Mouse (Mus musculus): ENCODE data around the gene Ggct.
"Not testable (repeated sequence)": the region's sequence is repeated elsewhere in the genome, so short reads cannot be mapped to it uniquely, and the experiment has no call there.

Ggct gene

DNA sequence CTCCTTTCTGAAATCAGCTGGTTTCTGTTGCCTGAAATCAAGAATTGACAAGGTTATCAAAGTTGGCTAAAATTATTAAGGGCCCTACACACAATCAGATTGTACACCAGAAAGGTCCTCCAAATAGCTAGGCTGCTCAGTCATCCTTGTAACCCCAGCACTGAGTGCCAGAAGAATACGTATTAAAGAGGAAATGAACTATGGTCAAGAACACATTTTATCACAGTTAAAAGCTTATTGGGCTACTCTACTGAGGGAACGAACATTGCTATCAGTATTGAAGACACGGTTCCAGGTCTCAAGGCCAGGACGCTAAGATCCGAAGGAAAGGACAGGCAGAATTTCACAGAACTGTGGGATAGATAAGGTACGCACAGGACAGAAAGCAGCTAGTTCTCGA lies 609 bp downstream of the Ggct start:
- DNase-seq: no peak

DNA sequence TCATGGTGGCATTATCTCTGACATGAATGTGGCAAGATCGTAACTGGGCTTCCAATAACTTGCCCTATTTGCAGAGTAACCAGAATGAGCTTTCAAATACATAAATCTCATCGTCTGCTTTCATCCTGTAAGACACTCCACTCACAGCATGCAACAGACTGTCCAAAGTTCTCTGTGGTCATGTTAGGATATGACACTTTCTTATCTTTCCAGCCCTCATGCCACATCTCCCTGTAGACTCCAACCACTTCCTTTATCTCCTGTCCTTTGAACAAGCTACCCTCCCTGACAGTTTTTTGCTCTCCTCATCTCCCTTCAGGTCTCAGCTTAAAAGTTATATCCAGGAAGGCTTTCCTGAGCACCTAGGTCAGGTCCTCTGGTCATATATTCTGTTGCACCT lies 1.6 kb downstream of the Ggct start:
- no peak for DNase-seq

DNA sequence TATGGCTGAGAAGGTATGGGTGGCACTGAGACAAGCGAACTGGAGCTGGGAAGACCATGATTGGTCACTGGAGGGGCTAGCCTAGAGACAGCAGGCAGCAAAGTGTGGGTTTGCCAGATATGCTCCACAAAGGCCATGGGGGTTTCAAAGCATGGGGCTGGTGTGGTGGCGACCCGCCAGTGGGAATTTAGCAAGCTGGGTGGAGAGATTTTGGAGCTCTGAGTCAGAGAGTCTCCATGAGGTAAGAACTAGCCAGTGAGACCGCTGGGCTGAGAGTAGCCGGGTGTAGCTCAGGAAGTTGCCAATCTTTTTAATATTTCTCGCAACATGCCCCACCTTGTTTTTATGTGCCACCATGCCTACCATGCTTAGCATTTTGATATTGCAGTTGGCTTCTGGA lies 4.6 kb downstream of the Ggct start:
- DNase-seq: no peak

DNA sequence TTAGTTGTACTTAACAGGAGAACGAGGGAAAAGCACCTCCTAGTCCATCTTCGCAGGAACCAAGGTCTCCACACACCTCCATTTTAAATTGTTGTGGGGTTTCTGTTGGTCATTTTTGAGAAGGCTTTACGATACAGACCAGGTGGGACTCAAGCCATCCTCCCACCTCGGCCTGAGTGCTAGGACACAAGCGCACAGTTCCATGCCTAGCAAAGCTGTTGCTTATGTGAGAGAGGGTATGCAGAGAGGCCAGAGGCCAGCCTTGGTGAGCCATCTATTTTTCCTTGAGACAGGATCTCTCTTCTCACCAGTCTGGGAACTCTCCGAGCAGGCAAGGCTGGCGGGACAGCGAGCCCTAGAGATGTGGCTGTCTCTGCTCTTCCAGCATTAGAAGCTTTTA lies 8.7 kb downstream of the Ggct start:
- DNase-seq: no peak

DNA sequence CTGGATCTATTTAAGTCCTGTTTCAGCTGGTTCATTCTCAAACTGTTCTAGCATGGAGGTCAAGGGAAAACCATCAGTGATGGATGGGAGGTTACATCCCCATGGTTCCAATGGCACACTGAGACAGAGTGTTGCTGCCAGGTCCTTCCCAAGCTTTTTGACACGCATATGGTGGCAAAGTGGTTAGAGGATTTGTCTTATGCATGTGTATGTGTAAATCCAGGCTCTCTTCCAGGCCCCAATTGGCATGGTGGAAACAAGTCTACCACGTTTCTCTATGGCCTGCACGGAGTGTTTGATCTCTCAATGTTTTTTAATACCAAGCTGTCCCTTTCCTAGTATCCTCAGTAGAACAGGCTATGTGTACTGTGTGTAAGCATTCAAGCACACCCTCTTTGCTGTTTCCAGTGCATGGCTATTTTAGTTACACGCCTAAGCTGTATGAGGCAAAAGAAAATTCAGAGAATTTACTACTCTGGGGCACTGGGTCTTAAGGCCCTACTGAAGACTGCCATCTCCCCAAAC lies 9.2 kb downstream of the Ggct start:
- DNase-seq: no peak

DNA sequence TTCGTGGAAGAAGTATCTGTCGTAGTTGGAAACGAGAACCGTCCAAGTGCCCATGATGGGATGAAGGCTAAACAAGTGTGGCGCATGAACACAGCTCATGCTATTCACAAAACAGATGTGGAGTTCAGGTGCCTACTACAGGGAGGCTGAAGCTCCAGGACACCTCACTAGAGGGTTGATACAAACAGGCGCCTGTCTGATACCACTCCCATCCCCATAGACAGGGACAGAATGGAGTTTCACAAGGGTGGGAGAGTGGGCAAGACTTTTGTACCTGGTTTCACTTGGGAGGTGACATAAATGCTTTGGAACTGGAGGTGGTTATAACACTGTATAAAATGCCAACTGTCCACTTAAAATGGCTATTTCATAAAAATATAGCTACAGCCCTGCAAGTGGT lies 13.3 kb downstream of the Ggct start:
- DNase-seq: no peak

DNA sequence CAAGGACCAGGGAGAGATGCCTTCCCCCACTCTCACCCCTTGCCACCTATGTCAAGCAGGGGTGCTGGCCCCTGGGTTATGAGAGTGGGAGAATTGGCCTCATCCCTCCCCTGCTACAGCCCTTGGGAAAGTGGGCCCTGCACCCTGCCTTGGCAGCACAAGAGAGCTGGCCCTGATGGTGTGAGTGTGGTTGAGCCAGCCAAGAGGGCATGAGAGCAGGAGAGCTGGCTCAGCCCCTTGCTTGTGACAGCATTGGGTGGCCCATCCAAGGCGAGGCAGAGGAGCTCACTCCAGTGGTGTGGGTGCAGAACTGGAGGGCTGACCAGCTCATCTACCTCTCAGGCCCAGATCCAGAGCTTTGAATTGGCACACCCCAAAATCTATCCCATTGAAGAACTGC lies 17.1 kb downstream of the Ggct start:
- no peak for DNase-seq

DNA sequence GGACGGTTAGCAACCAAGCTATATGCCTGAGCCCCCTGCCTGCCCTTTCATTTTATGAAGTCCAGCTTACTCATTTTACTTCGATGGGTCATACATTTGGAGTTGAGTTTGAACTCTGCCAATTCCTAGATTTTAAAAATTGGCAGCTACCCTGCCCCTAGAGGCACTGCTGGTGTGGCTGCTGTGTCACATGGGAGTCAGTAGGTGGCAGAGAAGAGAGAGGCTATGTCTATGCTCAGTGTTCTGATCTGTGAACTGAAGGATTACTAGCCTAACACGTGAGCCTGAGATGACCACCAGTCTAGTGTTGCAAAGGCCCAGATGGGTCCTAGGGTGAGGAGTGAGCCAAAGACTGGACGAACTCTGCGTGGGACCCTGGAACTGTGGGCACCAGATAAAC lies 18.2 kb downstream of the Ggct start:
- DNase-seq: peak; percentile 39 to 46

DNA sequence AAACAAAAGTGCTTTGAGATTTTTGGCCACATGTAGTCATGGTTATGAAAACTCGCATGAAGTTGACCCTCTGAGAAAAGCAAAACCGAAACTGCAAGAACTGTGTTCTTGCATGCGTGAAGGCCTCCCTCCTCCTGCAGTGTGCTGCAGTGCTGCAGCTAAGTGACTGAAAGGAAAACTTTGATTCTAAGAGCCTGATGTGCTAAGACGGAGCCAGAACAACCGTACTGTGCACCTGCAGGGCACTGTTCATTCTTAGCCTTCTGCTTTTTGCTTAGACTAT lies 19.9 kb downstream of the Ggct start:
- DNase-seq: peak in 1 of 2 experiments; percentile 33

DNA sequence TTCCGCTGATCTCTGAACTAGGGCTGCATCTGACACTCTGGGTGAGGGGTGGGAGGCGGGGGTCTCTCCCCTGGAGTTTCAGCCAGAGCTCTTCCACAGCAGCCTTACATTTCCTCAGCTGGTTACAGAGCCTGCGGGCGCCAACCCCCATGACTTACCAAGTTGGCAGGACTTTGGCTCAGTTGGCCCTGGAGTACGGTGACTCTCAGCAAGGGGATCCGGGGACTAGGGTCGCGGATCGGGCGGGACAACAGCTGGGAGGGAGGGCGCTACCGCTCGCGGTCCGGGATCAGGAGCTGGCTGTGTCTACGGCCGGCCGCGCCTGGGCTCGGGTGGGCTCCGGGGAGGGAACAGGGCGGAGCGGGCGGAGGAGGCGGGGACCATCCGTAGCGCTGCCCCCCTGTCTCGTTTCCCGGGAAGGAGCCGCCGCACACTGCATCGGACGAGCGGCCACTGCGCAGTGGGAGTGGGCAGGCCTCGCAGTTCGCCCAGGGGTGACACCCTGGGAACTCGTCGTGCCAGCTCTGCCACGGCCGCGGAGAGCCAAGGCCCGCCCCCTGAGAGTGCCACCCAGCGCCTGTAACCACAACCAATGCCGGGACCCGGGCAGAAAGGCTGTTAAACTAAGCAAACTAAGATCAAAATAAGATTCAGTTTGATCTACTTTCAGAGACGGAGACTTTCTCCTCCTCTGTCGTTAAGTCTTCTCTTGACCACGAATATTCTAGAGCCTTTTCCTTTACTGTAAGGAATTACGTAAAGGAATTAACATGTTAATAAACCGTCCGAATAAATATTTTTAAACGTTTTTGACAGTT lies 20.4 kb downstream of the Ggct start, which contains the start of gene Nod1:
Gene Nod1, minus strand, starts transcription at position 502 of the 818 bp plus-strand sequence.
- DNase-seq: peak; percentile 85 to 90

DNA sequence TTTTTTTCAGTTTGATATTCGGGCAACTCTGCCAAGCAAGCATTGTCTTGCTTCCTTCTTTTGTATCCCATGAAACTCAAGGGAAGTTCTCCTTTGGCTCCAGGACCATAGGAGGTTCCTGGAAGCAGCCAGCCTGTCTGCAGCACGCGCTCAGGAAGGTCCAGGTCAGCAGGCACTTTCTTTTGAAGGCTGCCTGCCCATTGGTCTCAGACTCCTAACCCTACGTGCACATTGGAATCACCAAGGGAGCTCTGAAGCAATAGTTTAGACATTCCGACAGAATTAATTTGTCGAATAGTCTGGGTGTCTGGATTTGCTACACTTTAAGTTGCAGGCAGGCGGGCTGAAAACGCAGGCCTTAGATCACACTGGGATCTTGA lies 21.0 kb downstream of the Ggct start:
- DNase-seq: peak in 1 of 2 experiments; percentile 54

DNA sequence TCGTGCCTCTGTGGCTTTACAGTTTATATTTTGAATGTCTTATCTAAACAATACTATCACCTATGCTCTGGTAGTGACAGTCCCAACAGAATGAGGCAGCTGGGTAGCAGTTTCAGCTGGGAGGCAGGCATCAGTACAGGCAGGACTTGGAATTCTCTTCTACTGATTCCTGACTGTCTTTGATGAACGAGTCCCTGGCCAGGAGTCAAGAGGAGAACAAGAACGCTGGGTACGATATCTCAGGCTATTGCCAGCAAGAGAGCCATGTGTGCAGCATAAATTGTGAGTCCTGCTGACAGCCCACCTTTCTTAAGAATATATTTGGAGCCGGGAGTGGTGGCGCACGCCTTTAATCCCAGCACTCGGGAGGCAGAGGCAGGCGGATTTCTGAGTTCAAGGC lies 22.2 kb downstream of the Ggct start:
- DNase-seq: no peak

DNA sequence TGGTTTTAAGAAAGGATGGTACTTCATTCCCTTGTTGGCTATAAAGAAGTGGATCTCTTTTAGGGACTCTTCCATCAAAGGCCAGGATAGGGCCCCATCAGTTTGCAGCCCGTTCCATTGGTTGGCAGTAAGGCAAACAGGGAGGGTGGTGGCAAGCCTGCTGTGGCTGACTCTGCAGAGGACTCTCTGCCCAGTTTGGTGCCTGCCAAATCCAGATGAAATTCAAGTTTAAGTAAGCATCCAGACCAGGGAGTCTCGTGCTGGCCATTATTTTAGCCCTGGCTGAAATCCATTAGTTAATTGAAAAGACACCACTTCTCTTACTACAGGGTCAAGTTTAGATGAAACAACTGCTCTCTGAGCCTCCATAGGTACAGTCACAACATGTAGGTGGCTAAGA lies 22.9 kb downstream of the Ggct start:
- DNase-seq: no peak

DNA sequence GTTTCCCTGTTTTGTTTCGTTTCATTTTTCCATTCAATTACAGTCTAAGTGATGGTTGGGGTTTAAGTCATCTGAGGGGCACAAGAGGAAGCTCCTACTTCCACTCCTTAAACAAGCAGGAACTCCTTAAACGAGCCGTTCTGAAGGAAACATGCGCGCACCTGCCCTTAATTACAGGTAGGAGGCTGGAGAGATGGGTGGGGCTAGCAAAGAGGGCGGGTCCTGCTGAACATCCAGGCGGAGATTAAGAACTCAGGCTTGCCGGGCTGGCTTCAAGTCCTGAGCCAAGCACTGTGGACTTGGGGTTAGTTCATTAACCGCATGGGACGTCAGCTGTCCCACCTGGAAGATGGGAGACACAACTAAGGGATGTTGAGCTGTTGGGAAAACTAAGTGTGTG lies 25.2 kb downstream of the Ggct start:
- peak in 1 of 2 experiments; percentile 18 for DNase-seq

DNA sequence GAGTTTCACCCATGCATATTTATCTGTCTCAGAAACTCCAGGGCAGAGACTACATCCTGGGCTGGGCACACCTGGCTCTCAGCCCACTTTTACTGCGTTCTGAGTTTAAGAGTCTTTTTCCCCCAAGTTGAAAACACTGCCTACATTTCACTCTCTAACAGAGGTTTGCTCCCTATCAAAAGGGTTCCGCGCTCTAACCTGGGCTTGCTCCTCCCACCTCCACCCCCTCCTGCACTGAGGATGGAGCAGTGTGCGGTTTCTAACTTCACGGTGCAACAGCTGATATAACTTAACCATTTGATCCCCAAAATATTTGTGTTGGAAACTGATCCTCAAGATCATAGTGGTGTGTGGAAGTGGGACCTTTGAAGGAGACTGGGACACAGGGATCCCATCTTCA lies 27.5 kb downstream of the Ggct start:
- DNase-seq: no peak

DNA sequence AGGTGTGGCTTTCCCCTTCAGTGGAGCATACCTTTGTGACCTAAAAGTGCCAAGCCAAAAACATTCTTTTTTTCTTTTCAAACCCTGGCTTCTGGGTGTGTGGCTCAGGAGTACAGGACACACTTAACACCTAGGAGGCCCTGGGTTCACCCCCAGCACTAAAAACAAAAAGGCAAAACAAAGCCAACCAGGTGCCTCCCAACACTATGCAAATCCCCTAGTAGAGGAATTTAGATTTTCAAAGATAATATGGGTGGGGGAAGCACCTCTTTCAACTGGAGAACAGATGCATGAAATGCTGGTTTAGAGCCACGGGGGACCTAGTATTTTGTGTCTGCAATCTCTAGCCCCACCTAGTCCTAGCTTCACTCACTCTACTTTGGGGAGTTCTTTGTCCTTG lies 28.0 kb downstream of the Ggct start:
- no peak for DNase-seq

DNA sequence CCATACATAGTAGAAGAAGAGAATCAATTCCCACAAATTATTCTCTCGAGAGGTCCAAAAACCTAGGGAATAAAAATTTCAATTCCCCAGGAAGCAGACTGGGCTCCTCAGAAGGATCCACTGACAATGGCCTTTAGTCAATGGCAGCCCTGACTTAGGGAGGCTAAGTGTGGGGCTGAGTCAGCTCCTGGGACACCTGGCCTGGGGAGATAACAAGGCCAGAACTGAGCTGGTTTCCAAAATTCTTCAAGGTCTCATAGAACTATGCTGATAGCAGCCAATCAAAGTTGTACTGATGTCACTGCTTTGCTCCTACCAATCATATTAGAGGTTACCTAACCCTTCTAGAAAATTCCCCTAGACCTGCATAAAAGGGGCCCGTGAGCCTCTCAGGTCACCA lies 29.2 kb downstream of the Ggct start:
- no peak for DNase-seq

DNA sequence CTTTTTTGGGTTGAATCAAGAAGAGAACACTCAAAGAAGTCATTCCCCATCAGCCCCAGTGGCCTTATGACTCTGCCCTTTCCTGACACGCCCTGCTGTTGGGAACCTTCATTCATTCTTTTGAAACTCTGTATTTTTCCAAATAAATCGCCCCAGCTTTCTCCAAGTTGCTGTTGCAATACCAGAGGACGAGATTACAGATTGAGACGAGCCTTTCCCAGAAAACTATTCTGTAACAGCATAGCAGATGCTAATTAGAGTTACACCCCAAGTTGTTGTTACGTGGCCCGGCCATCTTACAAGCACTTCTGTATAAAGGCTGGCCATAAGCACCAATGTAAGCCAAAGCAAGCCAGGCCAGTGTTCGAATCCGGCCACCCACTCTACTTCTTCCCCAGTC lies 35.1 kb downstream of the Ggct start:
- no peak for DNase-seq

DNA sequence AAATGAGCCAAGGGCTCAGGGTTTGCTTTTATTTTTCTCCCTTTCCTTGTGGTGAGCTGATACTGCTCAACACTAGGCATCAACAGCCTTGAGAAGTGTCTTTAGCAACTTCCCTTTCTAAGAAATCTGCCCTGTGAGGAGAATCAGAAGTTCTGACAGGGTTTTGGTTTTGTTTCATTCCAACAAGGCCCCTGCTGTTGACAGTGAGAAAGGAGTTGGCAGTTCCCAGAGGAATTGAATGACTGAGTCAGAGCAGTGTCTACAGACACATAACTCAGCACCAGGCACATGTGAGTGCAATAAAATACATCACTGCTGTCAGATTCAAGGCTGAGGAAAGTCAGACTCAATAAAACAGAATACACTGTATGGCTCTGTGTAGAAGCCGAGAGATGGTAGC lies 36.3 kb downstream of the Ggct start:
- DNase-seq: no peak

DNA sequence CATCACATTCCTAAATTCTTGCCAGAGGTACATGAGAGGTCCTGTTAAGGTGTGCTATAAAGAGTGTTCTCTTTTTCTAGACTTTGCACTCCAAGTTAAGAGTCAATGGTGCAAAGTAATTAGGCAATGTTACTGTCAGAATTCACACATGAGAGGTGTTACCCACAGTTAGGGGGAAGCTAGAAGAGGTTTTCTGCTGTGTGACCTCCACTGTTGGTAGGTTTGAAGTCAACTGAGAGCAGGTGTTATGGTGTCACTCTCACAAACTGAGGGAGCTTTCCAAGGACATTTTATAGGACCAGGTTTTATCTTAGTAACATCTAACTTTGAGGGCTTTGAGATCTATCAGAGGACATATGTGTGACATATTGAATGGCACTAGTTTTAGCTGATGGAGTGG lies 36.8 kb downstream of the Ggct start:
- no peak for DNase-seq

DNA sequence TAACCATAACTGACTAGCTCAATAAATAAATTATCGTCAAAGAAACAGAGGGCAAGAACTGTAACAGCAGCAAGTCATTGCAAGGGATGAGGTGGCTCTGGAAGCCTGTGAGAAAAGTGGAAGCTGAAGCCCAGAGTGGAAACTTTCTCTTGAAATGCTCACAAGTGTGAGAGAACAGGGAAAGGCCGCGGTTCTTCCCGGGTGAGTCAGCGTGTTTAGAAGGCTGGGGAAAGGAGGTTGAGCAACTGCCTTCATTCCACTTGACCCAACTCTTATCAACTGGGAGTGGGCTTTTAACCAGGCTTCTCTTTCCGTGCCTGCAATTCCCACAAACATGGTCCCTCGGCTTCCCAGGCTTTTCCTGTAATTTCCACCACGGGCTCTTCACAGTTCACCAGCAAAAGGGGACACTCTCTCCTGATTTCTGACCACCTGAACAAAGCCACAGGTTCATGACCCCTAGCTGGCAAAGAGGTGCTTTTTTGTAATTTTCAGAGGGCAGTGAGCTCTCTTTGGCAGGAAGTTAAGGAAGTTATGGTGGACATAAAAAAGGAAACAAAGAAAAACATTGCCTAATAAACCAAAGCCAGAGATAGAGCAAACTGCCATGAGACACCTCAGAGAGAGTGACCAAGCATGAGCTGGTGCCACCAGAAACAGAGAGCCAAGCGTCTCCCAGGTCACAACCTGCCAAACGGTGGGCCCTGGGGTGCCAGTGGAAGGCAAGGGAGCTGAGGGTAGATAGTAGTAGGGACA lies 37.9 kb downstream of the Ggct start:
- DNase-seq: no peak

DNA sequence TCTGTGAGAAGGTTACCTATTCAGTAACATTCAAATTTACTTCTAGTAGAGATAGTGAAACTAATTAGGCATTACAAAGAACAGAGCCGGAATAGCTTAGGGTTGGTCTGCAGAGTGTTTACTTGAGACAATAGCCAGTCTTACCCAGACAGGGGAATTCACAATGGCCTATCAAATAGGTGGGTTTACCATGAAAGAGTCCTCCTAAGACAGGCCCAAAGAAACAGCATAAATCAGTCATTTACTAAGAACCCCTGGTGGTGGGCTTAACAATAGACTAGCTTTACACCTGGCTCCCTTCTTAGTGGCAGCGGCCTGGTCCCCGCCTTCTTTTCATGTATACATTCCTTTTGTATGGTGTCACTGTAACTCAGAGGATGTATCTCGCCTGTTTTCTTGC lies 39.4 kb downstream of the Ggct start:
- not testable (repeated sequence) for DNase-seq

DNA sequence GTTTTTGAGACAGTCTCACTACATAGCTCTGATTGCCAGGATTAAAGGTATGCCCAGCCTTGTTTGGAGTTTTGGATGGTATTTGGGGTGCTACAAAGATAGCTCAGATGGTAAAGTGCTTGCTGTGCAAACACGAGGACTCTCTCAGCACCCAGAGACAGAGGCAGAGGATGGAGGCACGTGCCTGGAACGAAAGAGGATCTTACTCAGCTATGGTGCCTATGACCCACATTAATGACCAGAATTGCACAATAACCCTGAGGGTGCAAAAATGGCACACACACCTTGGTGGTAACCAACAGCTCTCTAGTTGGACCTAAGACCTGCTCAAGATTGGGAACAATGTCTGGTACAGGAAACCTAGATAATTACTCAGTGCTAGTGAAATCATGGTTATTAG lies 40.2 kb downstream of the Ggct start:
- DNase-seq: no peak

DNA sequence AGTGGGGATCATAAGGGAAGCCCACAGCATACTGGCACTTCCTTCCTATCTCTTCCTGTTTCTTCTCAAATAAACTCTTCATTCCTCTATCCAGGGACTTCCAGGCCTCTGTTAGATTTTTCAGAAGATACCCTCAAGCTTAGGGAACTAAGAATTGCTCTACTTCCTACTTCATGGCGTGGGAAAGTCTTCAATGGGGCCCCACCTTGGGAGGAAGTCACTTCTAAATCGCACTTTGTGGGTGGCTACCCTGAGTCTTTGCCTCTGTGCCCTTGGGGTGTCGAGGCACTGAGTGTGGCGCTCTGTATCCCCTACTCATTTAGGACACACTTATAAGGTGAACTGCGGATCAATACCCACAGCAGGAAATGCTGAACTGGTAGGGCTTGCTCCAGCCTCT lies 44.1 kb downstream of the Ggct start:
- no peak for DNase-seq

Data from kidney, postnatal 4 days (tissue).